Mouse (Mus musculus) left cerebral cortex, adult 2 months (tissue): ENCODE measurements around the gene Slc37a4. TPM values are rescaled to one million over a fixed set of nuclear protein-coding genes. Genes with fewer than 3 reads are reported as not detected.
"Not testable (repeated sequence)": the region's sequence is repeated elsewhere in the genome, so short reads cannot be mapped to it uniquely, and the experiment has no call there.

ENCODE experiments used
- DNase-seq, 2 experiments: peaks; one replicate each; pipeline ENCODE4 v3.0.0; 2021 to 2022; ENCODE audit warnings: low spot score in 2 of 2, mixed read lengths in 1 of 2; ENCODE audit errors: extremely low spot score in 1 of 2
- H3K27ac ChIP-seq: fragments of 200-600 bp; 2 replicates; pipeline ENCODE4 v1.8.1; 2022
- H3K4me3 ChIP-seq: fragments of 200-600 bp; 2 replicates; pipeline ENCODE4 v1.8.1; 2022
- CTCF ChIP-seq: fragments of 200-600 bp; IDR thresholded peaks from 2 replicates; pipeline ENCODE4 v1.8.1; 2022; ENCODE audit warnings: antibody characterized with exemption, mild to moderate bottlenecking, moderate library complexity
- intact Hi-C: fragments of 180-260 bp; cut with DNase I; formaldehyde crosslinking; loops from one replicate; pipeline ENCODE4 v1.15.1; 2025
- microRNA-seq, 2 experiments: library from miRNA; unstranded; fragments of <30 nt; microRNA quantifications; one replicate each; pipeline ENCODE4 v1.2.0; 2021
- total RNA-seq, 2 experiments: library from RNA; stranded (reverse); gene quantifications; 2 replicates each; pipeline ENCODE4 v1.2.3; 2021

Gene Slc37a4
- total RNA-seq, 2 experiments from 2014 or later = 25.3 to 28.4 TPM

DNA sequence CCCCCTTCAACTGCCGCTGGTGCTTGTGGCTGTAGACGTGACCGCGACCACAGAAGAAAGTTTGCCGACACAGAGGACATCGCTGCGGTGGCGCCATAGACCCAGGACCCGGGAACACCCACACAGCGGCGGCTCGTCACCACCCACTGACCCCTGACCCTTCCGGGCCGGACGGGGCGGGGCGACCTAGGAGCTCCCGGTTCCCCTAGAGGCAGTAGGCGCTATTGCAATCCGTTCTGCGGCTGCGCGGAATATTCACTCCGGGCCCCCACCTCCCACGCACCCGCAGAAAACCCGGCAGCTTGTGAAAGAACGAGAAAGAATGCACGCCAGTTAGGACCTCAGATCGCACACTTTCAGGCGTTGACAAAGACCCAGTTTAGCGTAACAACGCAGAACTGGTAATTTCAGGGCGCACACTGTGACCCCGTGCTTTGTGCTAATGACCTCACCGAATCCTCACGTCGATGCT, 21.3 kb downstream of the Slc37a4 start:
- peak; percentile 94 to 96 for DNase-seq
- intact Hi-C loops = no loop called here
- peak; percentile 93 for TF ChIP-seq CTCF
- peak overlapping the region; percentile 79 for H3K4me3 ChIP-seq
- H3K27ac ChIP-seq = peak overlapping the region; percentile 88

DNA sequence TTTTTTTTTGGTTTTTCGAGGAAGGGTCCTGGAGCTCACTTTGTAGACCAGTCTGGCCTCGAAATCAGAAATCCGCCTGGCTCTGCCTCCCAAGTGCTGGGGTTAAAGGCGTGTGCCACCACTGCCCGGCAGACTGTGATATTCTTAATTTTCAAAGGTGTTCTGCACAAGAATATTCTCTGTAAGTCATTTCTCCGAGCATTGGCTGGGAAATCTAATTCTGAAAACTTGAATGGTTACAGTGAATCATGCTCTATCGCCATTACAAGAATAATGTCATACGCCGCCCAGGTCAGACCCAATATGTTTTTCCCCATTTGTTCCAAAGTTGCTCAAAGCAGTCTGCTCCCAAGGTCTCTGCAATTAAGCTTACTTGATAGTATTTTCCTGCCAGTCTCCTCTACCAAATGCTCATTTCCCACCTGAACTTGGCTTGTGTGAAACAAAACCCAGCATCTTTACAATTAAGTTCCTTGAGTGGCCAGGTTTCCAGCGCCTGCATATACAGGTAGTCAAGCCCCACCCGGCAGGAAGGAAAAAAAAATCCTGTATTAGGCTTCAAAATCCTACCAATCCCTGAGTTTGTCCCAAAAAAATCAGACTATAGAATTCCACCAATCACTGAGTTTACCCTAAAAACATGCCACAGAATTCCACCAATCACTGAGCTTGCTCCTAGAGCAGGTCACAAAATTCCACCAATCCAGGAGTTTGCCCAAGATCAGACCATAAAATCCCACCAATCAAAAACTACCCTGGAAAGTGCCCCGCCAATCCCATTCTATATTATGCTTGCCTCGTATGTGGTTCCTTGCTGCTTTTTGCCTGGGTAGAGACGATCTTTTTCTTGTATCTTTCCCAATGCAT, 22.1 kb downstream of the Slc37a4 start, which contains the start of gene Ccdc84:
Ccdc84 (minus strand) TSS at position 51 of the 867 bp plus-strand sequence.
- Histone ChIP-seq H3K27ac (peak within 1 kb of the TSS; percentile 88), H3K4me3 (peak within 1 kb of the TSS; percentile 79)
- TF ChIP-seq CTCF = no peak
- intact Hi-C loops = no loop called here
- no peak for DNase-seq

DNA sequence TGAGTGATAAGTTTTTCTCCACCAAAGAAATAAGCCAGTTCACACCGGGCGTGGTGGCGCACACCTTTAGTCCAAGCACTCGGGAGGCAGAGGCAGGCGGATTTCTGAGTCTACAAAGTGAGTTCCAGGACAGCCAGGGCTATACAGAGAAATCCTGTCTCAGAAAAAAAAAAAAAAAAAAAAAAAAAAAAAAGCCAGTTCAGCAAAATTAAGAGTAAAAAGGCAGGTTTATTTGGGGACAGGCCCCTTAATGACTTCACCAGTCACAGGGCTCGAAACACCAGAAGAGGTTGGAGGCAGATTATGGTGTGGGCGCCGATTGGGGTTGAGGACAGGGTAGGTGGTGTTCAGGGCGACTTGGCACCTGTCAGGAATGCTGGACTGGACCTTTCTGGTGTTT, 23.1 kb downstream of the Slc37a4 start:
- H3K27ac ChIP-seq, intact Hi-C loops, H3K4me3 ChIP-seq, DNase-seq: not testable (repeated sequence)

DNA sequence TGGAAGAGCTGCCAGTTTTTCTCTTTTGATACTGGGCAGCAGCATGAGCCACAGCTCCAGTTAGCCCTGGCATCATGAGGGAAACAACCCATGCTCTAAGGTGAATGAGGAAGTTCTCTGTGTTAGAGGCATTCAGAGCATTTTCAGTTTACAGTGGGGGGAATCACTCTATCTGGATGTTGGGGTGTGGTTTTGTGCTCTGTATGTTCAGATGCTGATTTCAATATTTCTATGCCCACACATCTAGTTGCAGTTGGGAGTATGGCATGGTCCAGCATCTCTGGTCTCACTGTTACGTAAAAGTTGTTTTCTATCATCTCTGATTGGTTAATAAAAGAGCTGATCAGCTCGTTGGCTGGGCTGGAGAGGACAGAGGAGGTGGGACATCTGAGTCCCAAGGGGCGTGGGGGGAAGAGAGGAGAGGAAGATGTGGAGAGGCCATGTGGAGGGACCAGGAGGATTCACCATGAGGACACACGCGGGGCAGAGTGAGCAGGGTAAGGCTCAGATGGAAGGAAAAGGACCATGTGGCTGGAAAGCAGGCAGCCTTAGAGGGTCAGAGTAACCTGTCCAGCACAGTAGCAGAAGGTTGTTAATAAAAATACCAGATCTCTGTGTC, 23.7 kb downstream of the Slc37a4 start:
- TF ChIP-seq CTCF = no peak
- no peak overlapping the region for H3K4me3 ChIP-seq
- intact Hi-C loops = no loop called here
- DNase-seq = no peak
- no peak overlapping the region for H3K27ac ChIP-seq

DNA sequence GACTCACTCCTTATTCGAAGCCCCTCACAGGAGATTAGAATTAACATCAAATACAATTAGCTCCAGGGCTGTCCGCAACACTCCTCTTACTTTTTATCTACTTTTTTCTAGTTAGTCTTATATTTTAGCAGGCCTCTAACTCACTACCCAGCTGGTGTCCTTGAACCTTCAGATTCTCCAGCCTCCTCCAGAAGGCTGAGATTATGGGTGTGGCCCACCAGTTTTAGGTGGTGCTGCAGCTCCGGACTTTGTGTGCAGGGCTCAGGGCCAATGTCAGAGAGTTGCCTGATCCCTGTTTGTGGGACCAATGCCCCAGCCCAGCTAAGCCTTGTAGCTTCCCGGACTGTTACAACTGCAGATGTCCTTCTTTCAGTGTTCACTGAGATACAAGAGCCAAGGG, 26.9 kb downstream of the Slc37a4 start:
- intact Hi-C loops = no loop called here
- DNase-seq = no peak
- Histone ChIP-seq H3K27ac (no peak overlapping the region), H3K4me3 (no peak overlapping the region)
- no peak for TF ChIP-seq CTCF

DNA sequence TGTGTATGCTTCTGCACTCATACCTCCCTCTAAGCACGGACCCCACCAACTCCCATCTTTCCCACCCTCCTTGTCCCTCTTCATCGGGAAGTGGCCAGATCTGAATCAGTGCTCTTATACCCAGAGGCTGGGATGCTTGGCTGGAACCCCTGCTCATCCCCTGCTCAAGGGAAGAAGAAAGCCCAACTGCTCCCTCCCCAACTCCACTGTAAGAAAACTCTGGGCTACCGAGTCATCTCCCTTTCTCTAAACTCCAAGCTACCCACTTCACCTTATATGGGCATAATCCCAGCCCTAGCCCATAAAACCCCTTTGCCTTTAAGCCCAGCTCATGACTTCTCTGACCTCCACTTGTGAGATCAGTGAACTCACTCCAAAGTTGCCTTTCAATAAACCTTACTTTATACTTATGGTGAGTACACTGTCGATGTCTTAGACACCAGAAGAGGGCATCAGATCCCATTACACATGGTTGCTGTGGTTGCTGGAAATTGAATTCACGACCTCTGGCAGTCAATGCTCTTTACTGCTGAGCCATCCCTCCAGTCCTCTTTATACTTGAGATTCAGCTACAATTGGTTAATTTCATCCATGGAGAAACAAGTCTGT, 36.0 kb downstream of the Slc37a4 start:
- no peak for DNase-seq
- no peak overlapping the region for H3K27ac ChIP-seq
- intact Hi-C loops = no loop called here
- H3K4me3 ChIP-seq = no peak overlapping the region
- no peak; the same call in 1 of the 2 replicates for TF ChIP-seq CTCF

DNA sequence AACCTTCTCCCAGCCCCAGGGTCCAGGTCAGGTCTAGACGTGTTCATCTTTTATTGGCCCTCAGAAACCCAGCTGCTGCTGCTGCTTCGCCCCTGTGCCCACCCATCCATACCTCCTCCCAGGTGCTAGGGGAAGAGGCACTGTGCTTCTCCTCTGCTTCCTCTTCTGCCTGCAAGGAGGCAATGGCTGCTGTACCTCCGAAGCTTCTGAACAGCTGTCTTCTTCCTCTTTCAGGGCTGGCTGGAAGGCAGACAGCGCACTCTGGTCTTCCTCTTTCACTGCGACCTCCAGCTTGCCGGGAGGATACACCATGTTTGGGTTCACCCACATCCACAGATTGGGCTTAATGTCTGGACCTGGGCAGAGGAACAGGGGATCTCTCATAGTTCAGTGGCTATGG, 39.1 kb downstream of the Slc37a4 start:
- DNase-seq = no peak
- TF ChIP-seq CTCF = no peak
- no peak overlapping the region for H3K27ac ChIP-seq
- no peak overlapping the region for H3K4me3 ChIP-seq
- intact Hi-C loops = no loop called here

DNA sequence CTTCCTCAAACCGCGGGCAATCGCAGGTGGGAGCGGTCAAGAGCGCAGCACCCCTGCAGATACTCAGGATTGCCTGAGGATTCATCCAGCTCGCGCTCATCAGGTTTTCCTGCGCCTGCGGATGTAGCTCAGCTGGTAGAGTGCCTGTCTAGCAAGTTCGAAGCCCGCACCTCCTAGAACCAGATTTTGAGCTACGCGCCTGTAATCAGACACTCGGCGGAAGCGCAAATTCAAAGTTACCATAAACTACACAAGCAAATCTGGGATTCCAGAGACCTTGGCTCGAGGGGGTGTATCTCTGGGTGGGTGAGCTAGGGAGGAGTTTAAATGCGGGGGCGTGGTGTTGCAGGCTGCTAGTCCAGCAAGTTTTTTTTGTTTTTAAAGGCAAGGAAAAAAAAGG, 44.3 kb downstream of the Slc37a4 start, which contains the start of gene Foxr1:
Foxr1 (minus strand) TSS at position 176 of the 400 bp plus-strand sequence.
- no peak within 1 kb of the TSS for H3K27ac ChIP-seq
- no peak within 1 kb of the TSS for H3K4me3 ChIP-seq
- DNase-seq = no peak
- no peak for TF ChIP-seq CTCF
- intact Hi-C loops = no loop called here

DNA sequence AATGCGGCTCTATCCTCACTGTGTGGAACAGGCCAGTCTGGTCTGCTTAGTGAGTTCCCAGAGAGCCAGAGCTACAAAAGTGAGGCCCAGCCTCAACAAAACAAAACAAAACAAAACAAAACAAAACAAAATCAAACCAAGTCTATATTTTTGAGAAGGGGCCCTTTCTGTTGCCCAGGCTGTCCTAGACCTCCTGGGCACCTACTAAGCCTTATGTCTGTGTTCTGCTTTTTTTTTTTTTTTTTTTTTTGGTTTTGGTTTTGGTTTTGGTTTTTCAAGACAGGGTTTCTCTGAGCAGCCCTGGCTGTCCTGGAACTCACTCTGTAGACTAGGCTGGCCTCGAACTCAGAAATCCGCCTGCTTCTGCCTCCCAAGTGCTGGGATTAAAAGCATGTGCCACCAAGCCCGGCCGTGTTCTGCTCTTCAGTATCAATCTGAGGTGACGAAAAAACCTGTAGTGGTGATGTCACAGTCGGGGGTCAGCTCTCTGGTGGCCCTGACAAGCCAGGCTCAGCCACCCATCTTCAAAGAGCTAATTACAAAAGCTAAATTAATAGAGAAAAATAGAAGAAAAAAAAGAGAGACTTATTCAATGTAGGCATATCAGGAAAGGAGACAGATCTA, 47.9 kb downstream of the Slc37a4 start:
- intact Hi-C loops, H3K4me3 ChIP-seq, H3K27ac ChIP-seq: not testable (repeated sequence)

DNA sequence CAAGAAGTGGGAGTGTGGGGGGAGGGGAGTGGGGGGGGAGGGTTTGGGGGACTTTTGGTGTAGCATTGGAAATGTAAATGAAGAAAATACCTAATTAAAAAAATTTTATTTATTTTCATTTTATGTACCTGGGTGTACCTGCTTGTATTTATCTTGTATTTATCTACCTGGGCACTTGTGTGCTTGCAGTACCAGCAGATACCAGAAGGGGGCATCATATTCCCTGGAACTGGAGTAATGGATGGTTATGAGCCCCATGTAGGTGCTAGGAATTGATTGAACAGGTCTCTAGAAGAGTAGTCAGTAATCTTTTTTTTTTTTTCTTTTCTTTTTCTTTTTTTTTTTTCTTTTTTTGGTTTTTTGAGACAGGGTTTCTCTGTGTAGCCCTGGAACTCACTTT, 53.7 kb downstream of the Slc37a4 start:
- Histone ChIP-seq H3K27ac (no peak overlapping the region), H3K4me3 (no peak overlapping the region)
- peak; percentile 46 for TF ChIP-seq CTCF
- intact Hi-C loops = no loop called here
- no peak for DNase-seq

More for the DNA sequence above, 47.9 kb downstream of the Slc37a4 start:
- not testable (repeated sequence) for DNase-seq

Small RNAs within 50 kb of the gene (microRNA-seq; reads per million reads assigned to microRNA genes)
- gene Mir7085 = 0.24 to 0.96 reads per million in 2 experiments

Other genes with a start within 250 kb of the Slc37a4 start
- gene Cbl, start 162.8 kb upstream of the Slc37a4 start, total RNA-seq = 10 to 100 TPM; 59.5 to 66.3 TPM
- 1 to 10 TPM in 1 of 2 experiments, under 1 TPM in 1; 0.77 to 1.1 TPM for gene Ccdc153, start 156.2 kb upstream of the Slc37a4 start, total RNA-seq
- 1 to 10 TPM in 1 of 2 experiments, under 1 TPM in 1; 0.50 to 1.2 TPM for gene Pdzd3, start 145.4 kb upstream of the Slc37a4 start, total RNA-seq
- 10 to 100 TPM in 1 of 2 experiments, 1 to 10 TPM in 1; 8.7 to 13.3 TPM for gene Nlrx1, start 128.3 kb upstream of the Slc37a4 start, total RNA-seq
- 10 to 100 TPM; 62.1 TPM for gene Abcg4, start 108.2 kb upstream of the Slc37a4 start, total RNA-seq
- 10 to 100 TPM; 28.9 to 29.3 TPM for gene Hinfp, start 91.2 kb upstream of the Slc37a4 start, total RNA-seq
- 100 to 1,000 TPM; 190 to 222 TPM for gene C2cd2l, start 76.6 kb upstream of the Slc37a4 start, total RNA-seq
- gene Dpagt1, start 70.8 kb upstream of the Slc37a4 start, total RNA-seq = 10 to 100 TPM; 13.8 to 14.6 TPM
- 10 to 100 TPM; 46.1 to 53.2 TPM for gene H2afx, start 62.2 kb upstream of the Slc37a4 start, total RNA-seq
- gene Hmbs, start 52.6 kb upstream of the Slc37a4 start, total RNA-seq = 10 to 100 TPM; 20.8 to 21.1 TPM
- gene Vps11, start 35.2 kb upstream of the Slc37a4 start, total RNA-seq = 10 to 100 TPM; 52.1 to 53.1 TPM
- 100 to 1,000 TPM; 127 to 139 TPM for gene Hyou1, start 17.4 kb upstream of the Slc37a4 start, total RNA-seq
- 100 to 1,000 TPM; 644 to 664 TPM for gene Rps25, start 10.3 kb downstream of the Slc37a4 start, total RNA-seq
- gene Trappc4, start 10.7 kb downstream of the Slc37a4 start, total RNA-seq = 10 to 100 TPM; 66.8 to 70.2 TPM
- 10 to 100 TPM; 19.9 to 22.2 TPM for gene Ccdc84, start 21.7 kb downstream of the Slc37a4 start, total RNA-seq
- gene Foxr1, start 44.3 kb downstream of the Slc37a4 start, total RNA-seq = not detected
- not detected for gene Upk2, start 58.1 kb downstream of the Slc37a4 start, total RNA-seq
- gene Bcl9l, start 86.0 kb downstream of the Slc37a4 start, total RNA-seq = 10 to 100 TPM; 58.6 to 63.4 TPM
- not detected for gene Cxcr5, start 165.0 kb downstream of the Slc37a4 start, total RNA-seq
- 100 to 1,000 TPM; 145 to 148 TPM for gene Ddx6, start 208.0 kb downstream of the Slc37a4 start, total RNA-seq